Mouse (Mus musculus): ENCODE measurements around the gene Lrrk1. TPM values are rescaled to one million over a fixed set of nuclear protein-coding genes. Genes with fewer than 3 reads are reported as not detected.

Gene Lrrk1
- polyA plus RNA-seq, 1 experiment, result 39.4 TPM

- no peak for DNase-seq (ENCODE audit: low spot score)
These were observed 3.3 kb downstream of the Lrrk1 start for GRCm38 (mm10) chr7:66384891-66385290.

GRCm38 (mm10) chr7:66384213-66384612 is 3.9 kb downstream of the Lrrk1 start:
- DNase-seq (ENCODE audit: low spot score), result no peak

GRCm38 (mm10) chr7:66376560-66376959 is 11.6 kb downstream of the Lrrk1 start:
- DNase-seq (ENCODE audit: low spot score), result no peak

GRCm38 (mm10) chr7:66375736-66376135 is 12.4 kb downstream of the Lrrk1 start:
- DNase-seq (ENCODE audit: low spot score), result no peak

GRCm38 (mm10) chr7:66373391-66373790 is 14.8 kb downstream of the Lrrk1 start:
- DNase-seq (ENCODE audit: low spot score), result no peak

- no peak for DNase-seq (ENCODE audit: low spot score)
These were observed 17.2 kb downstream of the Lrrk1 start for GRCm38 (mm10) chr7:66370970-66371369.

- no peak for DNase-seq (ENCODE audit: low spot score)
These were observed 18.2 kb downstream of the Lrrk1 start for GRCm38 (mm10) chr7:66369934-66370445.

- DNase-seq (ENCODE audit: low spot score), result no peak
These were observed 18.8 kb downstream of the Lrrk1 start for GRCm38 (mm10) chr7:66369071-66369933.

GRCm38 (mm10) chr7:66365904-66366303 is 22.2 kb downstream of the Lrrk1 start, which contains the start of gene Gm10974:
Gm10974 (plus strand) TSS chr7:66365905.
- DNase-seq (ENCODE audit: low spot score), result no peak

GRCm38 (mm10) chr7:66365411-66365810 is 22.7 kb downstream of the Lrrk1 start:
- DNase-seq (ENCODE audit: low spot score), result no peak

GRCm38 (mm10) chr7:66364491-66364890 is 23.7 kb downstream of the Lrrk1 start:
- DNase-seq (ENCODE audit: low spot score), result no peak

- DNase-seq (ENCODE audit: low spot score), result no peak
These were observed 29.1 kb downstream of the Lrrk1 start for GRCm38 (mm10) chr7:66359044-66359443.

- no peak for DNase-seq (ENCODE audit: low spot score)
These were observed 29.7 kb downstream of the Lrrk1 start for GRCm38 (mm10) chr7:66358461-66358860.

- no peak for DNase-seq (ENCODE audit: low spot score)
These were observed 32.2 kb downstream of the Lrrk1 start for GRCm38 (mm10) chr7:66355791-66356522.

GRCm38 (mm10) chr7:66354911-66355310 is 33.2 kb downstream of the Lrrk1 start:
- no peak for DNase-seq (ENCODE audit: low spot score)

- DNase-seq (ENCODE audit: low spot score), result no peak
These were observed 37.1 kb downstream of the Lrrk1 start for GRCm38 (mm10) chr7:66351074-66351473.

GRCm38 (mm10) chr7:66349670-66350069 is 38.5 kb downstream of the Lrrk1 start:
- DNase-seq (ENCODE audit: low spot score), result no peak

GRCm38 (mm10) chr7:66348588-66348987 is 39.6 kb downstream of the Lrrk1 start:
- no peak for DNase-seq (ENCODE audit: low spot score)

GRCm38 (mm10) chr7:66346959-66347663 is 41.0 kb downstream of the Lrrk1 start:
- no peak for DNase-seq (ENCODE audit: low spot score)

- no peak for DNase-seq (ENCODE audit: low spot score)
These were observed 44.8 kb downstream of the Lrrk1 start for GRCm38 (mm10) chr7:66343307-66343706.

GRCm38 (mm10) chr7:66342831-66343230 is 45.3 kb downstream of the Lrrk1 start:
- DNase-seq (ENCODE audit: low spot score), result no peak

GRCm38 (mm10) chr7:66342323-66342722 is 45.8 kb downstream of the Lrrk1 start:
- DNase-seq (ENCODE audit: low spot score), result no peak
